Mouse (Mus musculus) intestine, postnatal 0 days (tissue): ENCODE data around the gene Ccdc70. TPM values are rescaled to one million over a fixed set of nuclear protein-coding genes. Genes with fewer than 3 reads are reported as not detected.
A peak's percentile ranks its signal among the peaks of the same experiment; 100 is the strongest.

Experiments used
- ATAC-seq: fragments of 200-750 bp; cut with Nextera tagmentation; 2 replicates; pipeline ENCODE4 v1.8.0; 2017; ENCODE audit warnings: mild to moderate bottlenecking, moderate TSS enrichment, moderate library complexity
- H3K27ac ChIP-seq: fragments of 300-500 bp; sonication (generic); 2 replicates; pipeline ENCODE4 v1.5.1; 2014; ENCODE audit warnings: mild to moderate bottlenecking, low read depth, low read length, moderate library complexity
- H3K27me3 ChIP-seq: fragments of 300-500 bp; sonication (generic); replicated peaks from 2 replicates; pipeline ENCODE4 v1.6.1; 2014; ENCODE audit warnings: low read length, mixed read lengths; ENCODE audit not compliant: control insufficient read depth, insufficient read depth
- H3K36me3 ChIP-seq: fragments of 300-500 bp; sonication (generic); 2 replicates; pipeline ENCODE4 v1.6.1; 2014; ENCODE audit warnings: mild to moderate bottlenecking, moderate library complexity; ENCODE audit not compliant: control insufficient read depth, insufficient read depth
- H3K4me1 ChIP-seq: fragments of 300-500 bp; sonication (generic); replicated peaks from 2 replicates; pipeline ENCODE4 v1.6.1; 2014; ENCODE audit warnings: antibody characterized with exemption, low read length, mixed read lengths; ENCODE audit not compliant: control insufficient read depth, insufficient read depth
- H3K4me2 ChIP-seq: fragments of 300-500 bp; sonication (generic); replicated peaks from 2 replicates; pipeline ENCODE4 v1.6.1; 2014; ENCODE audit warnings: low read depth, mild to moderate bottlenecking, moderate library complexity
- H3K4me3 ChIP-seq: fragments of 300-500 bp; sonication (generic); 2 replicates; pipeline ENCODE4 v1.5.1; 2014; ENCODE audit warnings: low read depth, low read length
- H3K9ac ChIP-seq: fragments of 300-500 bp; sonication (generic); 2 replicates; pipeline ENCODE4 v1.6.1; 2014; ENCODE audit warnings: mild to moderate bottlenecking, low read depth, low read length
- H3K9me3 ChIP-seq: fragments of 300-500 bp; sonication (generic); 2 replicates; pipeline ENCODE4 v1.6.1; 2016; ENCODE audit warnings: mixed run types; ENCODE audit not compliant: control insufficient read depth
- CTCF ChIP-seq: sonication (generic); IDR thresholded peaks from 2 replicates; pipeline ENCODE4 v1.5.1; 2016; ENCODE audit warnings: low read depth, mild to moderate bottlenecking, control low read depth, antibody characterized with exemption, moderate library complexity
- WGBS: fragments of 180-500 bp; shearing (Covaris S2); extraction: QIAGEN DNeasy Blood & Tissue Kit; methylation state at CpG from one replicate; pipeline ENCODE4 v1.1.7; 2014; 5-methylcytosine and 5-hydroxymethylcytosine counted together
- polyA plus RNA-seq: library from polyadenylated mRNA; unstranded; fragments of >200 nt; fragmentation: Nextera tagmentation; extraction: Ambion mirVana; gene quantifications from 2 replicates; pipeline ENCODE4 v1.2.1, GENCODE M21; 2015

Ccdc70 gene
- polyA plus RNA-seq, 1 experiment from 2014 or later, result not detected

- Histone ChIP-seq H3K4me3 (no peak overlapping the region), H3K36me3 (no peaks in the 10 kb centered on the region), H3K27ac (no peak overlapping the region), H3K4me2 (no peak overlapping the region), H3K4me1 (no peaks in the 10 kb centered on the region), H3K9ac (no peak overlapping the region), H3K9me3 (no peaks in the 10 kb centered on the region), H3K27me3 (no peaks in the 10 kb centered on the region)
- 69% methylated on average over 7 of the region's 7 CpGs for WGBS
- TF ChIP-seq CTCF, result no peak
- no peak for ATAC-seq
Observed at GRCm38 (mm10) chr8:22017731-22018130, 48.2 kb downstream of the Ccdc70 start.

- Histone ChIP-seq H3K9ac (no peak overlapping the region), H3K4me1 (no peaks in the 10 kb centered on the region), H3K9me3 (no peaks in the 10 kb centered on the region), H3K27me3 (no peaks in the 10 kb centered on the region), H3K36me3 (no peaks in the 10 kb centered on the region), H3K4me2 (no peak overlapping the region), H3K4me3 (no peak overlapping the region), H3K27ac (no peak overlapping the region)
- TF ChIP-seq CTCF, result no peak
- 40% methylated on average over 5 of the region's 5 CpGs for WGBS
- ATAC-seq, result no peak
Observed at GRCm38 (mm10) chr8:22019498-22019897, 49.9 kb downstream of the Ccdc70 start.

- Histone ChIP-seq H3K36me3 (no peaks in the 10 kb centered on the region), H3K4me3 (no peak overlapping the region), H3K27ac (no peak overlapping the region), H3K27me3 (no peaks in the 10 kb centered on the region), H3K9me3 (no peaks in the 10 kb centered on the region), H3K4me1 (no peaks in the 10 kb centered on the region), H3K9ac (no peak overlapping the region), H3K4me2 (no peak overlapping the region)
- peak; percentile 21; the same call in 1 of the 2 replicates for TF ChIP-seq CTCF
- no peak for ATAC-seq
- WGBS, result 61% methylated on average over 7 of the region's 7 CpGs
Observed at GRCm38 (mm10) chr8:22022244-22022643, 52.7 kb downstream of the Ccdc70 start.

Other genes with a start within 250 kb of the Ccdc70 start
- 749 and 750 TPM in 2 replicates for gene Defa24, start 235.3 kb upstream of the Ccdc70 start, polyA plus RNA-seq
- not detected in 2 replicates for gene Defb50, start 146.2 kb upstream of the Ccdc70 start, polyA plus RNA-seq
- gene Defb2, start 129.8 kb upstream of the Ccdc70 start, polyA plus RNA-seq, result not detected in 2 replicates
- gene Defb10, start 110.9 kb upstream of the Ccdc70 start, polyA plus RNA-seq, result not detected in 2 replicates
- not detected in 2 replicates for gene Defb9, start 84.4 kb upstream of the Ccdc70 start, polyA plus RNA-seq
- gene Defb11, start 63.4 kb upstream of the Ccdc70 start, polyA plus RNA-seq, result not detected in 2 replicates
- gene Defb15, start 37.1 kb upstream of the Ccdc70 start, polyA plus RNA-seq, result not detected in 2 replicates
- gene Defb35, start 31.4 kb upstream of the Ccdc70 start, polyA plus RNA-seq, result not detected in 2 replicates
- gene Defb13, start 23.0 kb upstream of the Ccdc70 start, polyA plus RNA-seq, result not detected in 2 replicates
- gene Fam90a1a, start 11.1 kb upstream of the Ccdc70 start, polyA plus RNA-seq, result not detected in 2 replicates
- 3.0 and 3.9 TPM in 2 replicates for gene Atp7b, start 90.5 kb downstream of the Ccdc70 start, polyA plus RNA-seq
- 12.1 and 12.4 TPM in 2 replicates for gene Alg11, start 90.9 kb downstream of the Ccdc70 start, polyA plus RNA-seq
- 0.14 and 0.21 TPM in 2 replicates for gene Nek5, start 155.3 kb downstream of the Ccdc70 start, polyA plus RNA-seq
- 5.2 and 5.5 TPM in 2 replicates for gene Nek3, start 196.7 kb downstream of the Ccdc70 start, polyA plus RNA-seq
- gene Ckap2, start 216.0 kb downstream of the Ccdc70 start, polyA plus RNA-seq, result 12.0 and 12.9 TPM in 2 replicates
- 21.7 and 24.0 TPM in 2 replicates for gene Vps36, start 223.0 kb downstream of the Ccdc70 start, polyA plus RNA-seq